Mouse (Mus musculus): ENCODE measurements around the gene Ush1g. TPM values are rescaled to one million over a fixed set of nuclear protein-coding genes. Genes with fewer than 3 reads are reported as not detected.

Gene Ush1g
- polyA plus RNA-seq (2012; rRNA removed): not detected in 2 replicates
- not detected in 2 replicates for polyA plus RNA-seq (2014; fragmentation: Nextera tagmentation; extraction: Ambion mirVana)

- Histone ChIP-seq H3K27me3 (ENCODE audit: control insufficient read depth, insufficient read depth, low read length) (peaks cover 79% of the 10 kb centered on the region), H3K4me2 (replicated peaks; ENCODE audit: low read depth, low read length, severe bottlenecking) (no peak within 1 kb of the TSS), H3K27ac (replicated peaks; ENCODE audit: low read depth, low read length) (no peak within 1 kb of the TSS), H3K9me3 (ENCODE audit: control insufficient read depth, low read length) (no peaks in the 10 kb centered on the region), H3K9ac (ENCODE audit: low read depth, low read length, severe bottlenecking) (0 out of 2 replicates have a peak within 1 kb of the TSS, but pooled peaks have one; percentile 16), H3K4me3 (replicated peaks; ENCODE audit: low read length) (no peak within 1 kb of the TSS), H3K4me1 (ENCODE audit: control insufficient read depth, insufficient read depth, low read length) (no peaks in the 10 kb centered on the region), H3K36me3 (ENCODE audit: control insufficient read depth, insufficient read depth, low read length) (no peaks in the 10 kb centered on the region)
- no peak for TF ChIP-seq POLR2A (IDR thresholded peaks at IDR 0.05; ENCODE audit: borderline replicate concordance, extremely low read depth, insufficient read depth, insufficient read length)
- WGBS: 4% methylated on average over 35 of the region's 35 CpGs
- ATAC-seq (ENCODE audit: low FRiP score, low read depth) (peak; percentile 34; the same call in 1 of the 2 replicates), DNase-seq (ENCODE audit: low spot score) (peak; percentile 64)
These were observed at the start of gene Ush1g for GRCm38 (mm10) chr11:115321906-115322693. TSS of gene Ush1g (minus strand) at chr11:115322041.

- H3K27me3 ChIP-seq (ENCODE audit: control insufficient read depth, insufficient read depth, low read length): peaks cover 66% of the 10 kb centered on the region
- no peaks in the 10 kb centered on the region for H3K9me3 ChIP-seq (ENCODE audit: control insufficient read depth, low read length)
- ATAC-seq (ENCODE audit: low FRiP score, low read depth) (no peak), DNase-seq (ENCODE audit: low spot score) (no peak)
- no peak overlapping the region for H3K4me2 ChIP-seq (replicated peaks; ENCODE audit: low read depth, low read length, severe bottlenecking)
- H3K4me1 ChIP-seq (ENCODE audit: control insufficient read depth, insufficient read depth, low read length): peaks cover 14% of the 10 kb centered on the region
- no peaks in the 10 kb centered on the region for H3K36me3 ChIP-seq (ENCODE audit: control insufficient read depth, insufficient read depth, low read length)
- no peak overlapping the region for H3K4me3 ChIP-seq (replicated peaks; ENCODE audit: low read length)
- no peak for TF ChIP-seq POLR2A (IDR thresholded peaks at IDR 0.05; ENCODE audit: borderline replicate concordance, extremely low read depth, insufficient read depth, insufficient read length)
- no peak overlapping the region for H3K9ac ChIP-seq (ENCODE audit: low read depth, low read length, severe bottlenecking)
- 57% methylated on average over 8 of the region's 8 CpGs for WGBS
- H3K27ac ChIP-seq (replicated peaks; ENCODE audit: low read depth, low read length): no peak overlapping the region
These were observed 49.5 kb upstream of the Ush1g start for GRCm38 (mm10) chr11:115371354-115371753.

- DNase-seq (ENCODE audit: low spot score) (no peak), ATAC-seq (ENCODE audit: low FRiP score, low read depth) (no peak)
- Histone ChIP-seq H3K4me2 (replicated peaks; ENCODE audit: low read depth, low read length, severe bottlenecking) (no peak overlapping the region), H3K27me3 (ENCODE audit: control insufficient read depth, insufficient read depth, low read length) (peaks cover 76% of the 10 kb centered on the region), H3K9ac (ENCODE audit: low read depth, low read length, severe bottlenecking) (no peak overlapping the region), H3K9me3 (ENCODE audit: control insufficient read depth, low read length) (no peaks in the 10 kb centered on the region), H3K27ac (replicated peaks; ENCODE audit: low read depth, low read length) (no peak overlapping the region), H3K4me1 (ENCODE audit: control insufficient read depth, insufficient read depth, low read length) (peaks cover 14% of the 10 kb centered on the region), H3K4me3 (replicated peaks; ENCODE audit: low read length) (no peak overlapping the region), H3K36me3 (ENCODE audit: control insufficient read depth, insufficient read depth, low read length) (no peaks in the 10 kb centered on the region)
- WGBS: 51% methylated on average over 7 of the region's 7 CpGs
- no peak for TF ChIP-seq POLR2A (IDR thresholded peaks at IDR 0.05; ENCODE audit: borderline replicate concordance, extremely low read depth, insufficient read depth, insufficient read length)
These were observed 48.5 kb upstream of the Ush1g start for GRCm38 (mm10) chr11:115370368-115370767.

GRCm38 (mm10) chr11:115367395-115367944, 45.6 kb upstream of the Ush1g start, which contains the start of gene Hid1:
TSS of gene Hid1 (minus strand) at chr11:115367756.
- H3K27me3 ChIP-seq (ENCODE audit: control insufficient read depth, insufficient read depth, low read length): peaks cover 56% of the 10 kb centered on the region
- H3K9ac ChIP-seq (ENCODE audit: low read depth, low read length, severe bottlenecking): peak within 1 kb of the TSS; percentile 45

GRCm38 (mm10) chr11:115366706-115367394, 45.0 kb upstream of the Ush1g start:
- H3K9me3 ChIP-seq (ENCODE audit: control insufficient read depth, low read length): no peaks in the 10 kb centered on the region
- peak overlapping the region; percentile 45 for H3K9ac ChIP-seq (ENCODE audit: low read depth, low read length, severe bottlenecking)
- no peak overlapping the region for H3K27ac ChIP-seq (replicated peaks; ENCODE audit: low read depth, low read length)
- H3K27me3 ChIP-seq (ENCODE audit: control insufficient read depth, insufficient read depth, low read length): peaks cover 56% of the 10 kb centered on the region
- peaks cover 7% of the 10 kb centered on the region for H3K4me1 ChIP-seq (ENCODE audit: control insufficient read depth, insufficient read depth, low read length)
- peak overlapping the region; percentile 42 for H3K4me3 ChIP-seq (replicated peaks; ENCODE audit: low read length)
- H3K4me2 ChIP-seq (replicated peaks; ENCODE audit: low read depth, low read length, severe bottlenecking): peak overlapping the region; percentile 69
- 2% methylated on average over 20 of the region's 28 CpGs for WGBS
- DNase-seq (ENCODE audit: low spot score) (no peak), ATAC-seq (ENCODE audit: low FRiP score, low read depth) (no peak)
- no peaks in the 10 kb centered on the region for H3K36me3 ChIP-seq (ENCODE audit: control insufficient read depth, insufficient read depth, low read length)
- TF ChIP-seq POLR2A (IDR thresholded peaks at IDR 0.05; ENCODE audit: borderline replicate concordance, extremely low read depth, insufficient read depth, insufficient read length): no peak

More at GRCm38 (mm10) chr11:115367395-115367944, 45.6 kb upstream of the Ush1g start, which contains the start of gene Hid1:
- Histone ChIP-seq H3K4me2 (replicated peaks; ENCODE audit: low read depth, low read length, severe bottlenecking) (peak within 1 kb of the TSS; percentile 69), H3K27ac (replicated peaks; ENCODE audit: low read depth, low read length) (no peak within 1 kb of the TSS), H3K36me3 (ENCODE audit: control insufficient read depth, insufficient read depth, low read length) (no peaks in the 10 kb centered on the region), H3K4me3 (replicated peaks; ENCODE audit: low read length) (peak within 1 kb of the TSS; percentile 42), H3K4me1 (ENCODE audit: control insufficient read depth, insufficient read depth, low read length) (peaks cover 7% of the 10 kb centered on the region), H3K9me3 (ENCODE audit: control insufficient read depth, low read length) (no peaks in the 10 kb centered on the region)
- no peak for TF ChIP-seq POLR2A (IDR thresholded peaks at IDR 0.05; ENCODE audit: borderline replicate concordance, extremely low read depth, insufficient read depth, insufficient read length)
- 0 out of 2 replicates have a peak, but pooled peaks have one; percentile 37 for ATAC-seq (ENCODE audit: low FRiP score, low read depth)
- peak; percentile 52 for DNase-seq (ENCODE audit: low spot score)
- WGBS: 2% methylated on average over 23 of the region's 39 CpGs
